Mouse (Mus musculus) T-helper 1 cell (primary cell): ENCODE measurements at regions not wholly inside any gene's neighbourhood (a gene's known extent, or its start where the extent isn't known, plus 50 kb on each side); places are given as distances from the start of the nearest gene placed in this dataset.

ENCODE experiments used
- in situ Hi-C: fragments of 300-600 bp; cut with MboI, MseI; formaldehyde crosslinking; loops from one replicate; pipeline ENCODE4 v1.15.1; 2025; ENCODE audit warnings: high pct_unique_total_duplicates

GRCm38 (mm10) chr8:7594436-7594835 lies 1066.6 kb downstream of the Efnb2 start:
- in situ Hi-C loops = no loop called here

GRCm38 (mm10) chr8:7575641-7576040 lies 1085.4 kb downstream of the Efnb2 start:
- in situ Hi-C loops = no loop called here

GRCm38 (mm10) chr8:7560645-7561044 lies 1100.4 kb downstream of the Efnb2 start:
- in situ Hi-C loops = loop anchor here (10.0 kb wide), 2 partner anchors 406 to 1746 kb away; no protein-coding TSS in a partner anchor

DNA sequence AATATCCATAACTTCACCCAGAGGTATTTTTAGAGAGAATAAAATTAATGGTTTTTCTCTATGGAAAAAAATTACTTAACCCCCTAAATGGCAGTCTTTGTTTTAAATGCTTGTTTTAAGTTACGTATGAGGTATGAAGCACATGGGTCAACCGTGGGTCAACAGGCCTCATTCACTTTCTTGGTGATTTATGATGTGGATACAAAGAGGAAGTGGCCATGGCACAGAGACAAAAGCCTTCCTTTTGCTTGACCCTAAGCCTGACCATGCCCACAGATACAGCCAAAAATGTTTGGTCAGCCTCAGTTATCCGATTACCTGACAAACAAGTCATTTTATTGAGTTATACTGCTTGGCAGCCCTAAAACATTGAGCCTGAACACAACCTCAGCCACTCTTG lies 1106.3 kb downstream of the Efnb2 start:
- in situ Hi-C loops = no loop called here
